8 mouse cellular contexts compared by ENCODE assay signal in genomic region chr16:35627992-35628607, GRCm38 (mm10).
DNase-seq lines count a peak whose midpoint lies in the region; ATAC-seq and TF ChIP-seq lines count a peak whose summit lies in the region.

No protein-coding gene starts in this region.

- no peaks in the 10 kb centered on the region for H3K27me3 ChIP-seq in kidney, embryonic 14.5 days (ENCODE audit: control insufficient read depth, insufficient read depth, low read length)
- H3K27me3 ChIP-seq in liver, adult 2 months (ENCODE audit: control insufficient read depth, insufficient read depth, low read length): no peaks in the 10 kb centered on the region
- H3K27me3 ChIP-seq in neural tube, embryonic 13.5 days: no peaks in the 10 kb centered on the region

- H3K9ac ChIP-seq in kidney, embryonic 14.5 days (ENCODE audit: low read depth, low read length): no peak overlapping the region
- no peak overlapping the region for H3K9ac ChIP-seq in liver, adult 2 months (ENCODE audit: low read depth, low read length)
- no peak overlapping the region for H3K9ac ChIP-seq in neural tube, embryonic 13.5 days

- DNase-seq in 416B (ENCODE audit: low read depth): peak; percentile 57
- DNase-seq in adrenal gland, postnatal 10 days: peak; percentile 95
- peak; percentile 86 for DNase-seq in embryo, embryonic 11 days
- peak; percentile 62 to 89 for DNase-seq in heart, adult 18-20 months
- peak; percentile 28 for DNase-seq in liver, adult 2 months (ENCODE audit: extremely low read depth, low read depth, low spot score)
- DNase-seq in testis, postnatal 10 days (ENCODE audit: low spot score): peak; percentile 92

- H3K9me3 ChIP-seq in kidney, embryonic 14.5 days (ENCODE audit: control insufficient read depth, low read length): no peaks in the 10 kb centered on the region
- no peaks in the 10 kb centered on the region for H3K9me3 ChIP-seq in neural tube, embryonic 13.5 days

- H3K27ac ChIP-seq in kidney, embryonic 14.5 days (ENCODE audit: low read depth, low read length): no peak overlapping the region
- H3K27ac ChIP-seq in liver, adult 2 months (replicated peaks; ENCODE audit: insufficient read depth, low read depth, low read length): no peak overlapping the region
- H3K27ac ChIP-seq in neural tube, embryonic 13.5 days (replicated peaks): no peak overlapping the region

- 40% methylated on average over 10 of the region's 10 CpGs for WGBS in kidney, embryonic 14.5 days
- 41% methylated on average over 10 of the region's 10 CpGs for WGBS in liver, adult 2 months
- 33% methylated on average over 10 of the region's 10 CpGs for WGBS in neural tube, embryonic 13.5 days

- 0 out of 2 replicates have a peak, but pooled peaks cover 3% of the 10 kb centered on the region for H3K4me1 ChIP-seq in kidney, embryonic 14.5 days (ENCODE audit: control insufficient read depth, insufficient read depth, low read length)
- peaks cover 9% of the 10 kb centered on the region for H3K4me1 ChIP-seq in liver, adult 2 months (ENCODE audit: control insufficient read depth, insufficient read depth, low read length)
- peaks cover 53% of the 10 kb centered on the region for H3K4me1 ChIP-seq in neural tube, embryonic 13.5 days (replicated peaks)

- no peak overlapping the region for H3K4me3 ChIP-seq in kidney, embryonic 14.5 days (ENCODE audit: low read length)
- no peak overlapping the region for H3K4me3 ChIP-seq in liver, adult 2 months (ENCODE audit: insufficient read depth, low read depth, low read length)
- no peak overlapping the region for H3K4me3 ChIP-seq in neural tube, embryonic 13.5 days

- peak; percentile 95 for TF ChIP-seq CTCF in liver, adult 2 months (IDR thresholded peaks at IDR 0.05; ENCODE audit: low read depth, low read length)

- no peaks in the 10 kb centered on the region for H3K36me3 ChIP-seq in kidney, embryonic 14.5 days (ENCODE audit: control insufficient read depth, insufficient read depth, low read length)
- no peaks in the 10 kb centered on the region for H3K36me3 ChIP-seq in liver, adult 2 months (ENCODE audit: control insufficient read depth, insufficient read depth, low read length)
- peaks cover 7% of the 10 kb centered on the region; the same call in 1 of the 2 replicates for H3K36me3 ChIP-seq in neural tube, embryonic 13.5 days

- no peaks in the 10 kb centered on the region for H3K79me2 ChIP-seq in liver, adult 2 months (ENCODE audit: control insufficient read depth, insufficient read depth, low read length)

- ATAC-seq in kidney, embryonic 14.5 days (ENCODE audit: low FRiP score, low TSS enrichment): peak; percentile 60; the same call in 1 of the 2 replicates
- peak; percentile 8; the same call in 1 of the 2 replicates for ATAC-seq in neural tube, embryonic 13.5 days (ENCODE audit: low read depth)

- no peak for TF ChIP-seq POLR2A in liver, adult 2 months (IDR thresholded peaks at IDR 0.05; ENCODE audit: extremely low read depth, insufficient read depth, low read length)

- H3K4me2 ChIP-seq in kidney, embryonic 14.5 days (replicated peaks; ENCODE audit: low read depth, low read length): no peak overlapping the region
- H3K4me2 ChIP-seq in neural tube, embryonic 13.5 days: no peak overlapping the region

Comparison
In these comparisons a context has a peak if more than half of its experiments do, and no peak if none do; other contexts are left out.
1. DNase-seq: peak in every context shown above with its lines; median percentile 95 in adrenal gland, postnatal 10 days; 92 in testis, postnatal 10 days; 86 in embryo, embryonic 11 days; 76 in heart, adult 18-20 months; 57 in 416B; 28 in liver, adult 2 months.